Mouse (Mus musculus) heart, embryonic 11.5 days (tissue): ENCODE data around the gene Gcn1l1. TPM values are rescaled to one million over a fixed set of nuclear protein-coding genes. Genes with fewer than 3 reads are reported as not detected.
A peak's percentile ranks its signal among the peaks of the same experiment; 100 is the strongest.

Source experiments
- ATAC-seq: fragments of 200-750 bp; cut with Nextera tagmentation; replicated peaks from 2 replicates; pipeline ENCODE4 v1.8.0; 2017; ENCODE audit warnings: moderate library complexity; ENCODE audit not compliant: insufficient number of reproducible peaks, low FRiP score, low TSS enrichment
- H3K27ac ChIP-seq: fragments of 300-500 bp; sonication (generic); 2 replicates; pipeline ENCODE4 v1.5.1; 2014; ENCODE audit warnings: mild to moderate bottlenecking, low read depth, low read length
- H3K27me3 ChIP-seq: fragments of 300-500 bp; sonication (generic); 2 replicates; pipeline ENCODE4 v1.6.1; 2014; ENCODE audit warnings: mild to moderate bottlenecking, low read length, mixed read lengths; ENCODE audit not compliant: control insufficient read depth, insufficient read depth
- H3K36me3 ChIP-seq: fragments of 300-500 bp; sonication (generic); 2 replicates; pipeline ENCODE4 v1.6.1; 2014; ENCODE audit warnings: mild to moderate bottlenecking, low read length, moderate library complexity, mixed read lengths; ENCODE audit not compliant: control insufficient read depth, insufficient read depth
- H3K4me1 ChIP-seq: fragments of 300-500 bp; sonication (generic); 2 replicates; pipeline ENCODE4 v1.6.1; 2014; ENCODE audit warnings: low read length; ENCODE audit not compliant: control insufficient read depth, insufficient read depth
- H3K4me2 ChIP-seq: fragments of 300-500 bp; sonication (generic); 2 replicates; pipeline ENCODE4 v1.6.1; 2014; ENCODE audit warnings: mild to moderate bottlenecking, moderate library complexity
- H3K4me3 ChIP-seq: fragments of 300-500 bp; sonication (generic); 2 replicates; pipeline ENCODE4 v1.5.1; 2014; ENCODE audit warnings: low read depth, low read length
- H3K9ac ChIP-seq: fragments of 300-500 bp; sonication (generic); 2 replicates; pipeline ENCODE4 v1.6.1; 2014; ENCODE audit warnings: mild to moderate bottlenecking, low read depth, low read length, moderate library complexity
- H3K9me3 ChIP-seq: fragments of 300-500 bp; sonication (generic); replicated peaks from 2 replicates; pipeline ENCODE4 v1.6.1; 2016; ENCODE audit warnings: low read length; ENCODE audit not compliant: control insufficient read depth
- WGBS: fragments of 180-500 bp; shearing (Covaris S2); extraction: QIAGEN DNeasy Blood & Tissue Kit; methylation state at CpG from one replicate; pipeline ENCODE4 v1.1.7; 2014; ENCODE audit not compliant: insufficient replicate concordance; 5-methylcytosine and 5-hydroxymethylcytosine counted together
- polyA plus RNA-seq: library from polyadenylated mRNA; unstranded; fragments of >200 nt; fragmentation: Nextera tagmentation; extraction: Ambion mirVana; gene quantifications from 2 replicates; pipeline ENCODE4 v1.2.1, GENCODE M21; 2014

Gcn1l1 gene
- polyA plus RNA-seq, 1 experiment from 2014 or later, result 33.5 TPM

- H3K9ac ChIP-seq, result no peak overlapping the region
- H3K36me3 ChIP-seq, result peaks cover 13% of the 10 kb centered on the region
- no peaks in the 10 kb centered on the region for H3K9me3 ChIP-seq
- no peak overlapping the region for H3K4me2 ChIP-seq
- ATAC-seq, result no peak
- H3K27ac ChIP-seq, result no peak overlapping the region
- WGBS, result 69% methylated on average over 6 of the region's 6 CpGs
- no peaks in the 10 kb centered on the region for H3K27me3 ChIP-seq
- no peak overlapping the region for H3K4me3 ChIP-seq
- H3K4me1 ChIP-seq, result peaks cover 22% of the 10 kb centered on the region
Measured at GRCm38 (mm10) chr5:115635536-115635935, 70.5 kb downstream of the Gcn1l1 start.

DNA sequence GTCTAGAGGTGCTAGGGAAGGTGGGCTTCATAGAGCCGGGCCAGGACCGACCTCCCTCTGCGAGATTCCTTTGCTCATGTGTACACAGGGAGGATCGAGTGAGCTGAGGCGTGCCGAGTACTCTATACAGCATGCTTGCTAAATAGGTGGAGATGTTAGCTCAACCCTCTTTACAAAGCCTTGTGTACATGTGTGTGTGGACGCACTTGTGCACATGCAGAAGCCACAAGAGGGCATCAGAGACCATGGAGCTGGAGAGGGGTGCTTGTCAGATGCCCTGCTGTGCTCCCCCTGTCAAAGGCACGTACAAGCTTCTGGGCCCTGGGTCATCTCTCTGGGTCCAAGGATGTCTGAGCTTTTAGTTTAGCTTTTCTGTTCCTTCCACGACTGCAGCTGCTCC is 79.1 kb downstream of the Gcn1l1 start:
- H3K27ac ChIP-seq, result no peak overlapping the region
- no peak overlapping the region for H3K9ac ChIP-seq
- no peaks in the 10 kb centered on the region for H3K9me3 ChIP-seq
- peaks cover 38% of the 10 kb centered on the region for H3K36me3 ChIP-seq
- H3K4me3 ChIP-seq, result no peak overlapping the region
- H3K4me1 ChIP-seq, result no peaks in the 10 kb centered on the region
- H3K4me2 ChIP-seq, result no peak overlapping the region
- WGBS, result 85% methylated on average over 9 of the region's 9 CpGs
- no peaks in the 10 kb centered on the region for H3K27me3 ChIP-seq
- ATAC-seq, result no peak

DNA sequence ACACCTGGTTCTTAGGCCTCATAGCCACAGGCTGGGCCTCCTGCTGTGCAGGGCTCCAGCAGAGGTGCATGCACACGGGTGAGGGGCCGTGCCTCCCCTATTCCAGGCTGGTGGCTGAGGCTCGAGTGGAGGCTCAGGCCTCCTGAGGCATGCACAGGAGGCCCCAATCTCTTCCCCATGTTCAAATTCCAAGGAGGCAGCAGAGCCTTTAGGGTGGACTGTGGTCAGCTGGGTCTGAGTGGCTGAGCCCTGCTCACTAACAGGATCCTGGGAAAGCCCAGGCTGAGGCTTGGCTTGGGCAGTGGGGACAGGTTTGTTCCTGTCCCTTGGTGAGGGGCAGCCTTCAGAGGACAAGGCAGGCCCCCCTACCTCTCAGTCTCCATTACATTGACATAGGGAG is 83.8 kb downstream of the Gcn1l1 start:
- Histone ChIP-seq H3K4me3 (no peak overlapping the region), H3K27me3 (no peaks in the 10 kb centered on the region), H3K4me2 (no peak overlapping the region), H3K36me3 (peaks cover 22% of the 10 kb centered on the region), H3K9ac (no peak overlapping the region), H3K4me1 (peaks cover 3% of the 10 kb centered on the region; the same call in 1 of the 2 replicates), H3K9me3 (no peaks in the 10 kb centered on the region), H3K27ac (no peak overlapping the region)
- no peak for ATAC-seq
- 63% methylated on average over 3 of the region's 3 CpGs for WGBS

DNA sequence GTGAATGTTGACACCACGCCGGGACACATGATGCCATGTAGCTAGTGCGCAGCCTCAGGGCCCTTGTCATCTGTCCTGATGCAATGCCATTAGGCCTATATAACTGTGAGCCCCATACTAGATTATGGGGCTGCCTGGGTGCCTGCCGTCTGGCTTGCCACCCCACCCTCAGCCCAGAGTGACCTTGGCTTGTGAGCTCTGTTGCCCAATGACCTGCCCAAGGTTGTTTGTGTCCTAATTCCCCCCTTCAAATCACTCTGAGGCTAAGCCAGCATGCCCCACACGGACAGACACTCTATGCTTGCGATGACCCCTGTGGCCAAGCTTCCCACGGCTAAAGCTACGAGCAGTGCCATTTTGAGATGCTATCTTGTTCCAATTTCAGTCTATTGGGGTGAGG is 84.6 kb downstream of the Gcn1l1 start:
- WGBS, result 88% methylated on average over 8 of the region's 8 CpGs
- no peak overlapping the region for H3K4me2 ChIP-seq
- no peak for ATAC-seq

GRCm38 (mm10) chr5:115650885-115651284 is 85.8 kb downstream of the Gcn1l1 start:
- no peak overlapping the region for H3K9ac ChIP-seq
- no peak for ATAC-seq
- peaks cover 3% of the 10 kb centered on the region; the same call in 1 of the 2 replicates for H3K4me1 ChIP-seq
- no peak overlapping the region for H3K4me3 ChIP-seq
- H3K27ac ChIP-seq, result no peak overlapping the region
- H3K27me3 ChIP-seq, result no peaks in the 10 kb centered on the region
- H3K36me3 ChIP-seq, result peaks cover 5% of the 10 kb centered on the region
- no peaks in the 10 kb centered on the region for H3K9me3 ChIP-seq
- 89% methylated on average over 10 of the region's 10 CpGs for WGBS
- no peak overlapping the region for H3K4me2 ChIP-seq

More for the DNA sequence above, 84.6 kb downstream of the Gcn1l1 start:
- Histone ChIP-seq H3K4me3 (no peak overlapping the region), H3K4me1 (peaks cover 3% of the 10 kb centered on the region; the same call in 1 of the 2 replicates), H3K9ac (no peak overlapping the region), H3K36me3 (peaks cover 15% of the 10 kb centered on the region), H3K9me3 (no peaks in the 10 kb centered on the region), H3K27ac (no peak overlapping the region), H3K27me3 (no peaks in the 10 kb centered on the region)

DNA sequence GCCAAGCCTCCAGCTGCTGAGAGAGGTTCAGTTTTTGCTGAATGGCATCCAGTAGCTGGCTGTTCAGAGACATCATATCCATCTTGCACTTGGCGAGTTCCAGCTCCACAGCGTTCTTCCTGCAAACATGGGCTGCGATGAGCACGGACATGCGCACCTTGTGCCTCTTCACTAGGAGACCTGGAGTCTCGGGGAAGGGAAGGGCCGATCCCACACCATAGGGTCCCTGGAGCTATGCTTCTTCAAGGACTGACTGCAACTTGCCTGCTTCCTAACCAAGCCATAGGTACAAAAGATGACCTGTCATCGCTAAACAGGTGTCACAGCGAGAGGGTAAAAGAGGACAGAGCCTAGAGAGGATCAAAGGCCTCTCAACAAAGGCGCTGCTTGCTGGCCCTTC is 86.8 kb downstream of the Gcn1l1 start:
- no peaks in the 10 kb centered on the region for H3K36me3 ChIP-seq
- H3K27me3 ChIP-seq, result no peaks in the 10 kb centered on the region
- ATAC-seq, result no peak
- H3K9me3 ChIP-seq, result no peaks in the 10 kb centered on the region
- H3K4me3 ChIP-seq, result no peak overlapping the region
- WGBS, result 87% methylated on average over 10 of the region's 10 CpGs
- no peak overlapping the region for H3K27ac ChIP-seq
- H3K9ac ChIP-seq, result no peak overlapping the region; the same call in 1 of the 2 replicates
- peaks cover 3% of the 10 kb centered on the region; the same call in 1 of the 2 replicates for H3K4me1 ChIP-seq
- peak overlapping the region; percentile 69; the same call in 1 of the 2 replicates for H3K4me2 ChIP-seq

DNA sequence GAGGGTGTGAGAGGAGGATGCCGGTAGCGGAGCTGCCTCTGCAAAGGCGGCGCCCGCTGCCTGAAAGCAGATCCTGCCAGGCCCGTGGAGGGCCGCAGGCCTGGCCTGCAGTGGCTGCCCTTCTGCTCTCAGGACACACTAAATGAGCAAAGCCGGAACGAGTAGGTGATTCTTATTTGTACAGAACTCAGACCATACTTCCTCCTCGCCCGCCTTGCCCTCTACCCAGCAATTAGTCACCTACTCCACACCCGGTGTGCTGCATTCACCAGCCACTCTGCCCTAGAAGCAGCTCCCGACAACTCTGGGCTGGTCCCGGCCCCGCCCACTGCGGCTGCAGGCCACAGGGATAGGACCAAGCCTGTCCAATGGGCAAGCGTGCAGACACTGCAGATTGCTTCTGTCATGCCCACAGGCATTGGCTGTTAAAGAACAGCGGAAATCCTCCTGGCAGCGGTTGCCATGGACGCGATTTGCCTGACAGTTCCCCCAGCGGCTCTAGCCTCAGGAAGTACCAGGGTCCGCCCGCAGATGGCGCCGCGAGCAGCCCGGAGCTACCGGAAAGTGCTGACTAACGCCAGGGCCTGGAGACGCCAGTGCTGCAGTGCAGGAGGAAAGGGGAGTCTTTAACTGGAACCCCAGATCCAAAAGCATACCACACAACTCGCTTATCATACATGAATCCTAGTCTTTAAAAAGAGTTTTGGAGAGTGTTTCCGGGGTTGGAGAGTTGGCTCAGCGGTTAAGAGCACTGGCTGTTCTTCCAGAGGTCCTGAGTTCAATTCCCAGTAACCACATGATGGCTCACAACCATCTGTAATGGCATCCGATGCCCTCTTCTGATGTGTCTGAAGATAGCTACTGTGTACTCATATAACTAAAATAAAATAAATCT is 87.9 kb downstream of the Gcn1l1 start:
- Histone ChIP-seq H3K36me3 (no peaks in the 10 kb centered on the region), H3K4me1 (peaks cover 3% of the 10 kb centered on the region; the same call in 1 of the 2 replicates), H3K9me3 (no peaks in the 10 kb centered on the region), H3K4me2 (peak overlapping the region; percentile 69), H3K9ac (peak overlapping the region; percentile 72), H3K27me3 (no peaks in the 10 kb centered on the region), H3K4me3 (peak overlapping the region; percentile 46), H3K27ac (peak overlapping the region; percentile 66; the same call in 1 of the 2 replicates)
- 3% methylated on average over 35 of the region's 35 CpGs for WGBS
- peak; percentile 98 for ATAC-seq

- Histone ChIP-seq H3K9me3 (no peaks in the 10 kb centered on the region), H3K4me1 (peaks cover 3% of the 10 kb centered on the region; the same call in 1 of the 2 replicates), H3K36me3 (no peaks in the 10 kb centered on the region), H3K27ac (no peak overlapping the region), H3K27me3 (no peaks in the 10 kb centered on the region), H3K4me2 (no peak overlapping the region), H3K4me3 (no peak overlapping the region), H3K9ac (no peak overlapping the region)
- 91% methylated on average over 12 of the region's 12 CpGs for WGBS
- ATAC-seq, result no peak
Measured at GRCm38 (mm10) chr5:115653776-115654175, 88.7 kb downstream of the Gcn1l1 start.
